In the genomic region with DNA sequence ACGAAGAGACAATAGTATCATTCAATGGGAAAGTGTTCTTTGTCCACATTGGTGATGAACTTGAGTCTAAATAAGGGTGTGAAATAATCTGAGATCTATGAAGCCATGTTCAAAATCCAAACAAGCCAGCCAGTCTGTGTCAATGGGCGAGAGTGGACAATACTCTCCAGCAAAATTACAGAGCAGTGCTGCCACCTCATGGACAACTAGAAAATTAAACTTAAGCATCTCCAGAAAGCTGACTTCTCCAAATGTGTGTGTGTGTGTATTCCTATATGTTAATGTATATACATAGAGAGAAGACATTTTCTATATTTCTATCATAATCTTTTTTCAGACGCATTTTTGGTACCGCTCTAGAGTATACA, we compare ENCODE assay signal across 8 mouse cellular contexts. TPM values are rescaled to one million over a fixed set of nuclear protein-coding genes. Genes with fewer than 3 reads are reported as not detected.
A peak's percentile ranks its signal among the peaks of the same experiment; 100 is the strongest.
DNase-seq lines count a peak whose midpoint lies in the region; ATAC-seq and TF ChIP-seq lines count a peak whose summit lies in the region.

No protein-coding gene starts in this region.

- H3K4me3 ChIP-seq in forebrain, embryonic 16.5 days (replicated peaks; ENCODE audit: low read length), result no peak overlapping the region
- no peak overlapping the region for H3K4me3 ChIP-seq in intestine, postnatal 0 days (ENCODE audit: low read depth, low read length)
- no peak overlapping the region for H3K4me3 ChIP-seq in neural tube, embryonic 14.5 days (ENCODE audit: low read depth, low read length)

- no peaks in the 10 kb centered on the region for H3K9me3 ChIP-seq in forebrain, embryonic 16.5 days (ENCODE audit: control insufficient read depth, low read length)
- H3K9me3 ChIP-seq in intestine, postnatal 0 days (ENCODE audit: control insufficient read depth), result no peaks in the 10 kb centered on the region
- no peaks in the 10 kb centered on the region for H3K9me3 ChIP-seq in neural tube, embryonic 14.5 days (ENCODE audit: control insufficient read depth, low read length)

- H3K27ac ChIP-seq in forebrain, embryonic 16.5 days (ENCODE audit: low read length), result no peak overlapping the region
- no peak overlapping the region for H3K27ac ChIP-seq in intestine, postnatal 0 days (ENCODE audit: low read depth, low read length)
- no peak overlapping the region for H3K27ac ChIP-seq in neural tube, embryonic 14.5 days (ENCODE audit: low read depth, low read length)

- no peaks in the 10 kb centered on the region for H3K27me3 ChIP-seq in forebrain, embryonic 16.5 days (replicated peaks; ENCODE audit: control insufficient read depth, insufficient read depth, low read length)
- H3K27me3 ChIP-seq in intestine, postnatal 0 days (replicated peaks; ENCODE audit: control insufficient read depth, insufficient read depth, low read length), result no peaks in the 10 kb centered on the region
- no peaks in the 10 kb centered on the region for H3K27me3 ChIP-seq in neural tube, embryonic 14.5 days (ENCODE audit: control insufficient read depth, insufficient read depth, low read length)

- H3K4me2 ChIP-seq in forebrain, embryonic 16.5 days (ENCODE audit: low read length), result no peak overlapping the region
- H3K4me2 ChIP-seq in intestine, postnatal 0 days (replicated peaks; ENCODE audit: low read depth), result no peak overlapping the region; the same call in 1 of the 2 replicates
- H3K4me2 ChIP-seq in neural tube, embryonic 14.5 days (ENCODE audit: low read depth, low read length), result no peak overlapping the region

- H3K36me3 ChIP-seq in forebrain, embryonic 16.5 days (ENCODE audit: control insufficient read depth, insufficient read depth), result no peaks in the 10 kb centered on the region
- no peaks in the 10 kb centered on the region for H3K36me3 ChIP-seq in intestine, postnatal 0 days (ENCODE audit: control insufficient read depth, insufficient read depth)
- H3K36me3 ChIP-seq in neural tube, embryonic 14.5 days (ENCODE audit: control insufficient read depth, insufficient read depth, low read length), result no peaks in the 10 kb centered on the region

- DNase-seq in 416B (ENCODE audit: low read depth), result peak; percentile 85
- DNase-seq in CD8-positive naive resting alpha-beta T cell, adult 2 months (ENCODE audit: low read depth in 2 of 2, low spot score in 2 of 2), result peak; percentile 28 to 51
- DNase-seq in cerebellum, adult 18-20 months, result peak; percentile 63 to 73
- peak; percentile 35 to 60 for DNase-seq in lung, adult 18-20 months
- no peak for DNase-seq in frontal cortex, postnatal 10 days (ENCODE audit: low spot score in 2 of 2)

- no peaks in the 10 kb centered on the region; the same call in 1 of the 2 replicates for H3K4me1 ChIP-seq in forebrain, embryonic 16.5 days (replicated peaks; ENCODE audit: control insufficient read depth, insufficient read depth, low read length)
- 0 out of 2 replicates have a peak, but pooled peaks cover 4% of the 10 kb centered on the region for H3K4me1 ChIP-seq in intestine, postnatal 0 days (replicated peaks; ENCODE audit: control insufficient read depth, insufficient read depth, low read length)
- no peaks in the 10 kb centered on the region for H3K4me1 ChIP-seq in neural tube, embryonic 14.5 days (ENCODE audit: control insufficient read depth, insufficient read depth, low read length)

- TF ChIP-seq CTCF in intestine, postnatal 0 days (IDR thresholded peaks at IDR 0.05; ENCODE audit: low read depth), result peak; percentile 78

- 39% methylated on average over 4 of the region's 4 CpGs for WGBS in forebrain, embryonic 16.5 days
- whole genome bisulfite sequencing in intestine, postnatal 0 days, result 35% methylated on average over 4 of the region's 4 CpGs
- WGBS in neural tube, embryonic 14.5 days, result 33% methylated on average over 4 of the region's 4 CpGs

- H3K9ac ChIP-seq in forebrain, embryonic 16.5 days (replicated peaks; ENCODE audit: low read depth, low read length), result no peak overlapping the region
- no peak overlapping the region for H3K9ac ChIP-seq in intestine, postnatal 0 days (ENCODE audit: low read depth, low read length)
- H3K9ac ChIP-seq in neural tube, embryonic 14.5 days (replicated peaks; ENCODE audit: low read depth, low read length), result no peak overlapping the region

- peak; percentile 63 for ATAC-seq in forebrain, embryonic 16.5 days
- peak; percentile 53; the same call in 1 of the 2 replicates for ATAC-seq in intestine, postnatal 0 days
- peak; percentile 79 for ATAC-seq in neural tube, embryonic 14.5 days (ENCODE audit: low read depth)

RNA-seq across cellular contexts. Expression of gene Cdk13, which starts 33.6 kb away (rescaled TPM):
- 14.6 and 14.8 TPM in 2 replicates for polyA plus RNA-seq in forebrain, embryonic 16.5 days (2015; fragmentation: Nextera tagmentation; extraction: Ambion mirVana)
- 10.7 and 14.0 TPM in 2 replicates for polyA plus RNA-seq in intestine, postnatal 0 days (2015; fragmentation: Nextera tagmentation; extraction: Ambion mirVana)
- polyA plus RNA-seq in neural tube, embryonic 14.5 days (2014; fragmentation: Nextera tagmentation; extraction: Ambion mirVana), result 18.1 and 22.5 TPM in 2 replicates

Comparison
In these comparisons a context has a peak if more than half of its experiments do, and no peak if none do; other contexts are left out.
1. DNase-seq: peak in 416B (single experiment), CD8-positive naive resting alpha-beta T cell, adult 2 months (2 of 2), cerebellum, adult 18-20 months (2 of 2) and lung, adult 18-20 months (2 of 2); none in frontal cortex, postnatal 10 days (0 of 2).
2. Peak in every context shown above with its lines, with median percentiles within 50 percentile points of each other: ATAC-seq.